Mouse (Mus musculus) mesoderm, embryonic 11.5 days (tissue): Measurements from ENCODE around the gene Slc31a2.

Source experiments
- DNase-seq: peaks from one replicate; pipeline ENCODE4 v3.0.0-alpha.2; 2012; ENCODE audit warnings: low read depth, low spot score

The Slc31a2 gene

GRCm38 (mm10) chr4:62316456-62316855 lies 54.1 kb downstream of the Slc31a2 start:
- no peak for DNase-seq

GRCm38 (mm10) chr4:62318294-62318693 lies 55.9 kb downstream of the Slc31a2 start:
- DNase-seq: no peak

- DNase-seq: no peak
These were observed 60.3 kb downstream of the Slc31a2 start for GRCm38 (mm10) chr4:62322684-62323083.

GRCm38 (mm10) chr4:62326111-62326510 lies 63.7 kb downstream of the Slc31a2 start:
- no peak for DNase-seq

GRCm38 (mm10) chr4:62328941-62329660 lies 66.7 kb downstream of the Slc31a2 start:
- no peak for DNase-seq

GRCm38 (mm10) chr4:62331977-62332376 lies 69.6 kb downstream of the Slc31a2 start:
- DNase-seq: no peak

- DNase-seq: no peak
These were observed 76.2 kb downstream of the Slc31a2 start for GRCm38 (mm10) chr4:62338536-62338935.

- peak; percentile 22 for DNase-seq
These were observed 81.6 kb downstream of the Slc31a2 start for GRCm38 (mm10) chr4:62344000-62344399.

- DNase-seq: no peak
These were observed 83.5 kb downstream of the Slc31a2 start for GRCm38 (mm10) chr4:62345827-62346226.

- DNase-seq: peak; percentile 4
These were observed 85.4 kb downstream of the Slc31a2 start for GRCm38 (mm10) chr4:62347605-62348328.
